Mouse (Mus musculus) heart, embryonic 16.5 days (tissue): ENCODE results near the gene Camta1. TPM values are rescaled to one million over a fixed set of nuclear protein-coding genes. Genes with fewer than 3 reads are reported as not detected.

Source experiments
- ATAC-seq: fragments of 200-750 bp; cut with Nextera tagmentation; replicated peaks from 2 replicates; pipeline ENCODE4 v1.8.0; 2017; ENCODE audit warnings: moderate number of reproducible peaks; ENCODE audit not compliant: insufficient read depth, low FRiP score; ENCODE audit errors: extremely low read depth
- H3K27ac ChIP-seq: fragments of 300-500 bp; sonication (generic); 2 replicates; pipeline ENCODE4 v1.5.1; 2014; ENCODE audit warnings: mild to moderate bottlenecking, low read length, control low read depth, moderate library complexity
- H3K27me3 ChIP-seq: fragments of 300-500 bp; sonication (generic); 2 replicates; pipeline ENCODE4 v1.6.1; 2014; ENCODE audit warnings: low read length, mixed read lengths; ENCODE audit not compliant: control insufficient read depth, insufficient read depth
- H3K36me3 ChIP-seq: fragments of 300-500 bp; sonication (generic); 2 replicates; pipeline ENCODE4 v1.6.1; 2014; ENCODE audit not compliant: control insufficient read depth, insufficient read depth
- H3K4me1 ChIP-seq: fragments of 300-500 bp; sonication (generic); 2 replicates; pipeline ENCODE4 v1.6.1; 2014; ENCODE audit warnings: low read length, mixed read lengths; ENCODE audit not compliant: control insufficient read depth, insufficient read depth
- H3K4me2 ChIP-seq: fragments of 300-500 bp; sonication (generic); 2 replicates; pipeline ENCODE4 v1.6.1; 2014; ENCODE audit warnings: low read depth, mild to moderate bottlenecking, control low read depth, low read length
- H3K4me3 ChIP-seq: fragments of 300-500 bp; sonication (generic); 2 replicates; pipeline ENCODE4 v1.5.1; 2014; ENCODE audit warnings: mild to moderate bottlenecking, control low read depth, low read length
- H3K9ac ChIP-seq: fragments of 300-500 bp; sonication (generic); 2 replicates; pipeline ENCODE4 v1.6.1; 2014; ENCODE audit warnings: low read length, control low read depth
- H3K9me3 ChIP-seq: fragments of 300-500 bp; sonication (generic); replicated peaks from 2 replicates; pipeline ENCODE4 v1.6.1; 2016; ENCODE audit warnings: low read length; ENCODE audit not compliant: control insufficient read depth
- WGBS: fragments of 180-500 bp; shearing (Covaris S2); extraction: QIAGEN DNeasy Blood & Tissue Kit; methylation state at CpG from one replicate; pipeline ENCODE4 v1.1.7; 2014; 5-methylcytosine and 5-hydroxymethylcytosine counted together
- polyA plus RNA-seq: library from polyadenylated mRNA; unstranded; fragments of >200 nt; fragmentation: Nextera tagmentation; extraction: Ambion mirVana; gene quantifications from 2 replicates; pipeline ENCODE4 v1.2.1, GENCODE M21; 2015

Gene Camta1
- polyA plus RNA-seq, 1 experiment from 2014 or later, result 141 TPM

DNA sequence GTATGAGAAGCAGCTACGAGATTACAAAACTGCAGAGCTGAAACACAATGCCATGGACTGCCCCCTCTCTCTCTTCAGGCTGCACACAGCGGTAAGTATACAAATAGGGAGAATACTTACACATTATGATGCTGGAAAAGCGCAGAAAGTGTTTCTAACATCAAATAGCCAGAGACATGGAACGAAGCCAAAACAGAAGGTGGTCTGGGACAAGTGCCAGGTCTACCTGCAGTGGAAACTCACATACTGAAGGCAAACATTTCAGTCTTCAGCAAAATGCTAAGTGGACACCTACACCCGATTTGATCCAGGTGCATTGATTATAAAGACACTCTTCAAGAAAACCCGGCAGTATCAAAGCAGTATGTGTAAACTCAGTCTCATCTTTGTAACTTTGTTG is 84.2 kb downstream of the Camta1 start:
- Histone ChIP-seq H3K27me3 (no peaks in the 10 kb centered on the region), H3K4me1 (no peaks in the 10 kb centered on the region), H3K36me3 (no peaks in the 10 kb centered on the region), H3K4me3 (no peak overlapping the region), H3K9ac (no peak overlapping the region), H3K27ac (no peak overlapping the region), H3K4me2 (no peak overlapping the region), H3K9me3 (no peaks in the 10 kb centered on the region)
- ATAC-seq, result no peak
- 81% methylated on average over 6 of the region's 6 CpGs for WGBS

DNA sequence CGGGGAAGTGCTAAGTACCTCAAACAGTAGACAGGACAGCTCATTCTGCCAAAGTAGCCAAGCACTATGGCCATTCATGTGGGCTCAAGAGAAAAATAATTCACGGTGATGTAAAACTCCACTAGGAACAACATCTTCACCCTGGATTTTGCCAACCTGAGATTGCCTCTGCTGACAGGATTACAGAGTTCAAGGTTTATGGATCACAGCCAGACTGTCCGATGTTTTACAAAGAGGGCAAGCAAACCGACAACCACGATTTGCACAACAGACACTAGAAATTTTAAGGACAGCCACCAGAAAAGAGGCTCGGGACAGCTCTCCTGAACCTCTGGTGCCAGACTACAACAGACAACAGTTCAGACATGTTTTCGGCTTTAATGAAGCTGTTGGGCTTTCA is 86.2 kb downstream of the Camta1 start:
- Histone ChIP-seq H3K4me1 (no peaks in the 10 kb centered on the region), H3K4me3 (no peak overlapping the region), H3K9ac (no peak overlapping the region), H3K36me3 (no peaks in the 10 kb centered on the region), H3K27me3 (no peaks in the 10 kb centered on the region), H3K4me2 (no peak overlapping the region), H3K27ac (no peak overlapping the region), H3K9me3 (no peaks in the 10 kb centered on the region)
- no peak for ATAC-seq
- 91% methylated on average over 7 of the region's 7 CpGs for WGBS

DNA sequence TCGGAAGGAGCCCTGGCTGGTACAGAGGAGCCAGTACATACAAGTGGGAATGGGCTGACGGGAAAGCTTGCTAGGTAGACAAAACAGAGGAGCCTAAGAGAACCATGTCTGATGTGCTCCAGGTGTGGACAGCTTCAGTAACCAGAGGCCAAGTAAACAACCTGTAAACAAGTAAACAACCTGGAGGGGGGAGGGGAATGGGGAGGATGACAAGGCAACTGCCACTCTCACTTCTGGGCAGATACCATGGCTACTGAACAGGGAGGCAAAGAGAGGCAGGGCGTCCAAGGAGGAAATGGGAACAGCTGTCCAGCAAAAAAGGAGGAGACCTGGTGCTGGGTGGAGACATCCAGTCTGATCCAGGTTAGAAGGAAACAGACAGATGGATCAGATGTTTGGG is 88.0 kb downstream of the Camta1 start:
- Histone ChIP-seq H3K27ac (no peak overlapping the region), H3K4me2 (no peak overlapping the region), H3K36me3 (no peaks in the 10 kb centered on the region), H3K4me3 (no peak overlapping the region), H3K27me3 (no peaks in the 10 kb centered on the region), H3K9ac (no peak overlapping the region), H3K9me3 (no peaks in the 10 kb centered on the region), H3K4me1 (no peaks in the 10 kb centered on the region)
- WGBS, result 72% methylated on average over 3 of the region's 3 CpGs
- no peak for ATAC-seq

DNA sequence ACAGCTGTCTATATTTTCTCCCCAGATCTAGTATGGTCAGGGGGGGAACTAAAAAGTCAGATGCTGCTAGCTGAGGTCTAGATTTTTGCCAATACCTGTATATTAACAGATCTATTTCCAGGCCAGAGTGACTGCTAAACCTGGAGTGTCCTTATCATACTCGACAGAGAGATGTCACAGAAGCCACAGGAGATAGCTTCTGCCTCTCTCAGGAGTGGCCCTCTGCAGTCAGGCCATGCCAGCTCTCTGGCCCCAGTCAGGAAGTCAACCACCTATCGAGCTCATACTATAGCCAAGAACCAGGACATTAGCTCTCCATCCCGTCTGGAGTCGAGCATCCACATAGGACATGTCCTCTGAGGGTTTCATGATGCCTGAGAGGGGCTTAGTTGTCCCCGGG is 88.7 kb downstream of the Camta1 start:
- WGBS, result 72% methylated on average over 5 of the region's 5 CpGs
- Histone ChIP-seq H3K36me3 (no peaks in the 10 kb centered on the region), H3K9ac (no peak overlapping the region), H3K27me3 (no peaks in the 10 kb centered on the region), H3K27ac (no peak overlapping the region), H3K4me1 (no peaks in the 10 kb centered on the region), H3K4me3 (no peak overlapping the region), H3K9me3 (no peaks in the 10 kb centered on the region), H3K4me2 (no peak overlapping the region)
- no peak for ATAC-seq

DNA sequence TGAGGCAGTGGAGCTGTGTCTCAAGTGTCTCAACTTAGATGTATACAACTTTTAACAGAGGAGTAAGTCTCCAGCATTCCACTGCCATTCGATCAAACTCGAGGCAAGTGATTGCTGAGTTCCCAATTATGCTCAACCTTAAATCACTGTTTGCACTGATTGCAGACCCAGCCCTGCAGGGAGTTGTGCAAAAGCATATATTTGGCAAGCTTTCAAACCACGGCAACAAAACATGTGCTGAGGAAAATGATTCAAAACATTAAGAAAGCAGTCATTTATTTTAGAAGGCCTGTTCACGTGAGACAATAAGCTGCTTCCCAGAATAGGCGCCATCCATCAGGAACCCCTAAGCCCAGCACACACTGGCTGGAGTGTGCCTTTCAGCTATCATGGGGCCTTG is 91.0 kb downstream of the Camta1 start:
- Histone ChIP-seq H3K4me2 (no peak overlapping the region), H3K27me3 (no peaks in the 10 kb centered on the region), H3K9me3 (no peaks in the 10 kb centered on the region), H3K9ac (no peak overlapping the region), H3K36me3 (no peaks in the 10 kb centered on the region), H3K4me1 (no peaks in the 10 kb centered on the region), H3K4me3 (no peak overlapping the region), H3K27ac (no peak overlapping the region)
- no peak for ATAC-seq
- WGBS, result 71% methylated on average over 5 of the region's 5 CpGs

DNA sequence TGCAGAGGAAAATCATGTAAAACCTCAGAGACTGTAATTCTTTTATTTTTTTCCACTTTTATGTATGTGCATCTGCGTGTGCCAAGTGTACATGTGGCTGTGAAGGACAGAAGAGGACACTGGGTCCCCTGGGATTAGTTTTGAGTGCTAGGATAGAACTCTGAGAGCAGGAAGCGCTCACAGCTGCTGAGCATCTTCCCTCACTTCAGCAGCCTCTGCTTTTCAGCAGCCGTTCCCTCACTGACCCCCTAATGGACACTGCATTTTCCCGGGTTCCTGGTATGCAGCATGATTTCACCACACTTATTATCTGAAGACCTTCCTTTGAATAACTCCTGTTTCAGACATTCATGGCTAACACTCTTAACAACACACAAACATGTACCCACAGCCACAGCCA is 93.9 kb downstream of the Camta1 start:
- ATAC-seq, result no peak
- 55% methylated on average over 4 of the region's 4 CpGs for WGBS
- Histone ChIP-seq H3K4me1 (no peaks in the 10 kb centered on the region), H3K4me2 (no peak overlapping the region), H3K9ac (no peak overlapping the region), H3K27ac (no peak overlapping the region), H3K27me3 (no peaks in the 10 kb centered on the region), H3K9me3 (no peaks in the 10 kb centered on the region), H3K36me3 (no peaks in the 10 kb centered on the region), H3K4me3 (no peak overlapping the region)

GRCm38 (mm10) chr4:151767361-151767760 is 94.3 kb downstream of the Camta1 start:
- no peak for ATAC-seq
- Histone ChIP-seq H3K9ac (no peak overlapping the region), H3K4me3 (no peak overlapping the region), H3K27me3 (no peaks in the 10 kb centered on the region), H3K9me3 (no peaks in the 10 kb centered on the region), H3K4me1 (no peaks in the 10 kb centered on the region), H3K4me2 (no peak overlapping the region), H3K27ac (no peak overlapping the region), H3K36me3 (no peaks in the 10 kb centered on the region)
- 83% methylated on average over 8 of the region's 8 CpGs for WGBS

DNA sequence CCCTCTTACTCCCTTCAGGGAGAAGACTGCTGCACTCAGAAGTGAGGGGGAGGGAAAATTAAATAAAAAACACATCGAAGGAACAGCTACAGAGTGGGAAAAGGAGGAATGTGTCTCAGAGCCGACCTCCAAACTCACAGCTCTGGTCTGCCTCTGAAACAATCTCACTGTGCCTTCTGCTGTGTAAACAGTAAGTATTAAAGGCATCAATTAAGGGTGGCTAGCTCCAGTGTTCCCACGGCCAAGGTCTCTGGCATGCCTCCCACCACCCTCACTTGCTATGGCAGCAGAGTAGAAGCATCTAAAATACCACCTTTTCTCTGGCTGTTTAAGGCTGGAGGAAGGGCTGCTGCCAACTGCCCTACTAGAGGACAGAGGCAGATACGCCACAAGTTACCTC is 96.3 kb downstream of the Camta1 start:
- no peaks in the 10 kb centered on the region for H3K9me3 ChIP-seq
- no peaks in the 10 kb centered on the region for H3K27me3 ChIP-seq
- no peaks in the 10 kb centered on the region for H3K36me3 ChIP-seq
- no peak overlapping the region for H3K4me3 ChIP-seq
- no peak for ATAC-seq
- no peak overlapping the region for H3K4me2 ChIP-seq
- WGBS, result 60% methylated on average over 4 of the region's 4 CpGs
- H3K27ac ChIP-seq, result no peak overlapping the region
- no peak overlapping the region for H3K9ac ChIP-seq
- H3K4me1 ChIP-seq, result no peaks in the 10 kb centered on the region

DNA sequence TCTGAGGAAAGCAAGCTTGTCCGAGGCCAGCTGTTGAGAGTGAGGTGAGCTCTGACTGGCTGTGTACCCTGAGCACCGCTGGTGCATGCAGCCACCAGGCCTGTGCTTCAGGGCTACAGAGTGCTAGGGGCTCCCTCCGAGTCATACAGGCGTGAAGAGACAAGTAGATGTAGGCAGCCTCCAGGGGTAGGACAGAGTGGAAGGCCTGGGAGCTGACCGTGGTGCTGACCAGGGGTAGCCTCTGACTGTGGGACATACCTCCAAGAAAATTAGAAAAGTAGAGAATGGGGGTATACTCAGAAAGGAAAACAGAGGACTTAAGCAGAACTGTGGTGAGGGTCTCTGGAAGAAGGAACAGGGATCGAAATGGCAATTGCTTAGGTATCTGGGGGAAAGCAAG is 97.7 kb downstream of the Camta1 start:
- no peak for ATAC-seq

GRCm38 (mm10) chr4:151759095-151759494 is 102.6 kb downstream of the Camta1 start:
- H3K9me3 ChIP-seq, result no peaks in the 10 kb centered on the region
- ATAC-seq, result no peak
- no peak overlapping the region for H3K4me2 ChIP-seq
- H3K27ac ChIP-seq, result no peak overlapping the region
- no peaks in the 10 kb centered on the region; the same call in 1 of the 2 replicates for H3K36me3 ChIP-seq
- no peaks in the 10 kb centered on the region for H3K27me3 ChIP-seq
- H3K4me3 ChIP-seq, result no peak overlapping the region
- H3K9ac ChIP-seq, result no peak overlapping the region
- H3K4me1 ChIP-seq, result no peaks in the 10 kb centered on the region
- 62% methylated on average over 2 of the region's 2 CpGs for WGBS

More for the DNA sequence above, 97.7 kb downstream of the Camta1 start:
- Histone ChIP-seq H3K4me2 (no peak overlapping the region), H3K9me3 (no peaks in the 10 kb centered on the region), H3K9ac (no peak overlapping the region), H3K27me3 (no peaks in the 10 kb centered on the region), H3K4me3 (no peak overlapping the region), H3K4me1 (no peaks in the 10 kb centered on the region), H3K27ac (no peak overlapping the region), H3K36me3 (no peaks in the 10 kb centered on the region)
- 25% methylated on average over 6 of the region's 6 CpGs for WGBS
